Mouse (Mus musculus) cortical plate, adult 2 months (tissue): Measurements from ENCODE around the gene Slc1a3. TPM values are rescaled to one million over a fixed set of nuclear protein-coding genes. Genes with fewer than 3 reads are reported as not detected.
A peak's percentile ranks its signal among the peaks of the same experiment; 100 is the strongest.

ENCODE experiments used
- H3K27ac ChIP-seq: fragments of 200-500 bp; 2 replicates; pipeline ENCODE4 v1.5.1; 2012; ENCODE audit warnings: low read length, control low read depth, inconsistent platforms; ENCODE audit not compliant: insufficient read depth
- H3K4me1 ChIP-seq: fragments of 200-500 bp; 2 replicates; pipeline ENCODE4 v1.6.1; 2011; ENCODE audit warnings: low read length; ENCODE audit not compliant: control insufficient read depth, insufficient read depth
- H3K4me3 ChIP-seq: fragments of 200-500 bp; 2 replicates; pipeline ENCODE4 v1.5.1; 2011; ENCODE audit warnings: mild to moderate bottlenecking, low read length, control low read depth; ENCODE audit not compliant: insufficient read depth
- CTCF ChIP-seq: fragments of 200-500 bp; IDR thresholded peaks from 2 replicates; pipeline ENCODE4 v1.5.1; 2011; ENCODE audit warnings: mild to moderate bottlenecking, control low read depth, low read length; ENCODE audit not compliant: insufficient read depth; ENCODE audit errors: extremely low read depth
- POLR2A ChIP-seq: fragments of 200-500 bp; IDR thresholded peaks from 2 replicates; pipeline ENCODE4 v1.6.1; 2011; ENCODE audit warnings: mild to moderate bottlenecking, low read length, control low read depth; ENCODE audit not compliant: insufficient read depth; ENCODE audit errors: extremely low read depth
- polyA plus RNA-seq: library from polyadenylated mRNA; depleted of rRNA; stranded (reverse); fragments of >200 nt; gene quantifications from 2 replicates; pipeline ENCODE4 v1.2.3, GENCODE M21; 2012

Gene Slc1a3
- polyA plus RNA-seq, 1 experiment, result 373 TPM

GRCm38 (mm10) chr15:8684263-8684662, 26.3 kb downstream of the Slc1a3 start:
- H3K4me3 ChIP-seq, result no peak overlapping the region
- TF ChIP-seq CTCF (no peak), POLR2A (no peak)
- H3K27ac ChIP-seq, result no peak overlapping the region
- H3K4me1 ChIP-seq, result no peaks in the 10 kb centered on the region

GRCm38 (mm10) chr15:8682871-8683270, 27.7 kb downstream of the Slc1a3 start:
- Histone ChIP-seq H3K4me1 (no peaks in the 10 kb centered on the region), H3K27ac (no peak overlapping the region), H3K4me3 (no peak overlapping the region)
- TF ChIP-seq POLR2A (no peak), CTCF (no peak)

GRCm38 (mm10) chr15:8682421-8682820, 28.1 kb downstream of the Slc1a3 start:
- no peak for TF ChIP-seq CTCF
- TF ChIP-seq POLR2A, result no peak
- H3K4me3 ChIP-seq, result no peak overlapping the region
- no peaks in the 10 kb centered on the region for H3K4me1 ChIP-seq
- H3K27ac ChIP-seq, result no peak overlapping the region

- Histone ChIP-seq H3K27ac (no peak overlapping the region), H3K4me1 (no peaks in the 10 kb centered on the region), H3K4me3 (no peak overlapping the region)
- no peak for TF ChIP-seq CTCF
- no peak for TF ChIP-seq POLR2A
Measured at GRCm38 (mm10) chr15:8681971-8682370, 28.6 kb downstream of the Slc1a3 start.

- TF ChIP-seq CTCF (no peak), POLR2A (no peak)
- Histone ChIP-seq H3K4me1 (no peaks in the 10 kb centered on the region), H3K4me3 (no peak overlapping the region), H3K27ac (peak overlapping the region; percentile 40; the same call in 1 of the 2 replicates)
Measured at GRCm38 (mm10) chr15:8681009-8681408, 29.6 kb downstream of the Slc1a3 start.

- Histone ChIP-seq H3K4me3 (no peak overlapping the region), H3K27ac (no peak overlapping the region), H3K4me1 (peaks cover 2% of the 10 kb centered on the region; the same call in 1 of the 2 replicates)
- no peak for TF ChIP-seq POLR2A
- no peak for TF ChIP-seq CTCF
Measured at GRCm38 (mm10) chr15:8676959-8677358, 33.6 kb downstream of the Slc1a3 start.

- H3K4me3 ChIP-seq, result no peak overlapping the region
- peaks cover 2% of the 10 kb centered on the region; the same call in 1 of the 2 replicates for H3K4me1 ChIP-seq
- no peak overlapping the region for H3K27ac ChIP-seq
- TF ChIP-seq POLR2A (no peak), CTCF (no peak)
Measured at GRCm38 (mm10) chr15:8676211-8676691, 34.3 kb downstream of the Slc1a3 start.

- TF ChIP-seq CTCF, result no peak
- TF ChIP-seq POLR2A, result no peak
- Histone ChIP-seq H3K4me3 (no peak overlapping the region), H3K4me1 (peaks cover 2% of the 10 kb centered on the region; the same call in 1 of the 2 replicates), H3K27ac (no peak overlapping the region)
Measured at GRCm38 (mm10) chr15:8675616-8676015, 34.9 kb downstream of the Slc1a3 start.

- Histone ChIP-seq H3K4me1 (peaks cover 2% of the 10 kb centered on the region; the same call in 1 of the 2 replicates), H3K27ac (peak overlapping the region; percentile 67), H3K4me3 (no peak overlapping the region)
- no peak for TF ChIP-seq CTCF
Measured at GRCm38 (mm10) chr15:8672532-8672931, 38.0 kb downstream of the Slc1a3 start.

- Histone ChIP-seq H3K4me1 (peaks cover 1% of the 10 kb centered on the region; the same call in 1 of the 2 replicates), H3K4me3 (no peak overlapping the region), H3K27ac (no peak overlapping the region)
- TF ChIP-seq POLR2A (no peak), CTCF (no peak)
Measured at GRCm38 (mm10) chr15:8667849-8668522, 42.6 kb downstream of the Slc1a3 start.
